Mouse (Mus musculus) cerebellum, adult 2 months (tissue): ENCODE results near the gene Tedc2.

Experiments used
- CTCF ChIP-seq: fragments of 200-500 bp; IDR thresholded peaks from 2 replicates; pipeline ENCODE4 v1.5.1; 2011; ENCODE audit warnings: low read depth, mild to moderate bottlenecking, control low read depth, low read length, moderate library complexity, borderline replicate concordance; ENCODE audit not compliant: insufficient read depth
- POLR2A ChIP-seq: fragments of 200-500 bp; IDR thresholded peaks from 2 replicates; pipeline ENCODE4 v1.6.1; 2011; ENCODE audit warnings: low read length, control low read depth, borderline replicate concordance; ENCODE audit not compliant: insufficient read depth

- TF ChIP-seq POLR2A = no peak
- TF ChIP-seq CTCF = 0 out of 2 replicates have a peak, but pooled peaks have one; percentile 3
Measured at GRCm38 (mm10) chr17:24225851-24226250, 5.2 kb upstream of the Tedc2 start.
